Comparison of ENCODE assay signal across 11 mouse cellular contexts in the genomic region with DNA sequence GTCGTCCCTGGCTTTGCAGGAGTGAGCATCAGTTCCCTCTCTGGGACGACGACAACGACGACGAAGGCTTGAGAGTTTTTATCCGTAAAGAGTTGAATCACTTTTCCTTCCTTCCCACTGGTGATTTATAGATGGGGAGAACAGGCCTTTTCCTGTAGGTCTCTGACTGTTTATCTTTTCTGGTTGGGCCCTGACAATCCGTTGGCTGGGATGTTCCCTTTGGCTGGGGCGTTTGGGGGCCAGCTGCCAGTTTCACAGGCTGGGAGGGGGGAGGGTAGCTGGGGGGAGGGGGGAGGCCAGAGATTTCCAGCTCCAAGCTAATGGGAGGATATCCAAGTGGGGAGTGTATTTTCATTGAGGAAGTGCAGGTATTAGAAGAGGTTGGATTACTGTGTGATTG.
DNase-seq lines count a peak whose midpoint lies in the region; ATAC-seq and TF ChIP-seq lines count a peak whose summit lies in the region.
"Had no signal": no experiment of that assay in that cellular context is flagged by ENCODE, and none has a peak within 500 bp of the region (broad histone marks: within the 10 kb centered on the region; RNA-seq: fewer than 3 reads in every experiment).

No protein-coding gene starts in this region.

- TF ChIP-seq EP300 in lung, postnatal 0 days (IDR thresholded peaks at IDR 0.05), result 0 out of 2 replicates have a peak, but pooled peaks have one; percentile 31

- H3K9ac ChIP-seq in hindbrain, embryonic 13.5 days, result no peak overlapping the region
- H3K9ac ChIP-seq in hindbrain, embryonic 12.5 days, result no peak overlapping the region
- H3K9ac ChIP-seq in lung, postnatal 0 days (replicated peaks; ENCODE audit: low read depth), result no peak overlapping the region

- DNase-seq in adrenal gland, adult (ENCODE audit: inconsistent age in 2 of 2, low spot score in 1 of 2), result peak; percentile 43 to 71
- DNase-seq in adrenal gland, adult 18-20 months (ENCODE audit: low spot score in 2 of 2), result no peak
- peak; percentile 59 for DNase-seq in adrenal gland, postnatal 14 days
- DNase-seq in lung, postnatal 0 days (ENCODE audit: low spot score), result peak; percentile 57
- DNase-seq in right cerebral cortex, postnatal 10 days (ENCODE audit: low spot score in 2 of 2), result no peak
- DNase-seq: cerebellum, adult 9-10 months; thymus, postnatal 25 days had no signal

- no peak for TF ChIP-seq CTCF in lung, postnatal 0 days (IDR thresholded peaks at IDR 0.05)

- H3K27ac ChIP-seq in hindbrain, embryonic 13.5 days, result 0 out of 2 replicates have a peak overlapping the region, but pooled peaks have one; percentile 44
- no peak overlapping the region for H3K27ac ChIP-seq in hindbrain, embryonic 12.5 days
- H3K27ac ChIP-seq in lung, postnatal 0 days (ENCODE audit: low read length), result no peak overlapping the region
- H3K27ac ChIP-seq: macrophage had no signal

- H3K9me3 ChIP-seq in hindbrain, embryonic 13.5 days, result no peaks in the 10 kb centered on the region
- no peaks in the 10 kb centered on the region for H3K9me3 ChIP-seq in hindbrain, embryonic 12.5 days (replicated peaks)
- no peaks in the 10 kb centered on the region for H3K9me3 ChIP-seq in lung, postnatal 0 days (ENCODE audit: low read length)

- no peak for ATAC-seq in hindbrain, embryonic 13.5 days (ENCODE audit: low FRiP score)
- no peak for ATAC-seq in hindbrain, embryonic 12.5 days (ENCODE audit: low FRiP score)
- peak; percentile 59 for ATAC-seq in lung, postnatal 0 days
- ATAC-seq in cerebellum, adult (ENCODE audit: insufficient number of reproducible peaks, low FRiP score, low TSS enrichment), result no peak

- H3K4me3 ChIP-seq in hindbrain, embryonic 13.5 days, result no peak overlapping the region
- no peak overlapping the region for H3K4me3 ChIP-seq in hindbrain, embryonic 12.5 days
- no peak overlapping the region for H3K4me3 ChIP-seq in lung, postnatal 0 days (ENCODE audit: low read depth, low read length)

- H3K27me3 ChIP-seq in hindbrain, embryonic 13.5 days, result 0 out of 2 replicates have a peak, but pooled peaks cover 3% of the 10 kb centered on the region
- 0 out of 2 replicates have a peak, but pooled peaks cover 4% of the 10 kb centered on the region for H3K27me3 ChIP-seq in hindbrain, embryonic 12.5 days
- H3K27me3 ChIP-seq in lung, postnatal 0 days (replicated peaks; ENCODE audit: insufficient read depth, low read length), result no peaks in the 10 kb centered on the region

- H3K36me3 ChIP-seq in hindbrain, embryonic 13.5 days, result no peaks in the 10 kb centered on the region
- H3K36me3 ChIP-seq in hindbrain, embryonic 12.5 days, result no peaks in the 10 kb centered on the region
- no peaks in the 10 kb centered on the region for H3K36me3 ChIP-seq in lung, postnatal 0 days (ENCODE audit: insufficient read depth, low read length)

- H3K4me1 ChIP-seq in hindbrain, embryonic 13.5 days (replicated peaks), result peaks cover 63% of the 10 kb centered on the region
- H3K4me1 ChIP-seq in hindbrain, embryonic 12.5 days, result peaks cover 44% of the 10 kb centered on the region
- peaks cover 33% of the 10 kb centered on the region for H3K4me1 ChIP-seq in lung, postnatal 0 days (ENCODE audit: insufficient read depth, low read depth, low read length)

- 37% methylated on average over 9 of the region's 9 CpGs for WGBS in hindbrain, embryonic 13.5 days
- WGBS in hindbrain, embryonic 12.5 days, result 54% methylated on average over 9 of the region's 9 CpGs
- WGBS in lung, postnatal 0 days, result 24% methylated on average over 9 of the region's 9 CpGs

- no peak overlapping the region for H3K4me2 ChIP-seq in hindbrain, embryonic 13.5 days
- H3K4me2 ChIP-seq in hindbrain, embryonic 12.5 days (replicated peaks), result no peak overlapping the region
- H3K4me2 ChIP-seq in lung, postnatal 0 days (replicated peaks; ENCODE audit: low read depth, low read length), result 0 out of 2 replicates have a peak overlapping the region, but pooled peaks have one; percentile 6

Comparison
In these comparisons a context has a peak if more than half of its experiments do, and no peak if none do; other contexts are left out.
1. DNase-seq: peak in adrenal gland, adult (2 of 2), adrenal gland, postnatal 14 days (single experiment) and lung, postnatal 0 days (single experiment); none in adrenal gland, adult 18-20 months (0 of 2) and right cerebral cortex, postnatal 10 days (0 of 2).